Mouse (Mus musculus): ENCODE measurements around the gene Josd2. TPM values are rescaled to one million over a fixed set of nuclear protein-coding genes. Genes with fewer than 3 reads are reported as not detected.

The Josd2 gene
- total and polyA plus RNA-seq, 2 experiments, result 25.5 to 206 TPM

GRCm38 (mm10) chr7:44466888-44467311, 880 bp upstream of the Josd2 start:
- Histone ChIP-seq H3K36me3 (ENCODE audit: control insufficient read depth, insufficient read depth, low read length) (no peaks in the 10 kb centered on the region), H3K4me1 (ENCODE audit: control insufficient read depth, insufficient read depth, low read length) (peaks cover 14% of the 10 kb centered on the region), H3K27me3 (ENCODE audit: control insufficient read depth, insufficient read depth, low read length) (peaks cover 5% of the 10 kb centered on the region), H3K4me3 (ENCODE audit: insufficient read depth, low read depth, low read length) (peak overlapping the region; percentile 74; the same call in 1 of the 2 replicates), H3K9ac (ENCODE audit: low read depth, low read length) (peak overlapping the region; percentile 80), H3K27ac (replicated peaks; ENCODE audit: insufficient read depth, low read depth, low read length) (peak overlapping the region; percentile 98), H3K79me2 (ENCODE audit: control insufficient read depth, insufficient read depth, low read length) (peaks cover 13% of the 10 kb centered on the region; the same call in 1 of the 2 replicates)
- no peak for TF ChIP-seq POLR2A (IDR thresholded peaks at IDR 0.05; ENCODE audit: extremely low read depth, insufficient read depth, low read length)
- no peak for TF ChIP-seq CTCF (IDR thresholded peaks at IDR 0.05; ENCODE audit: low read depth, low read length)
- 45% methylated on average over 16 of the region's 16 CpGs for WGBS
- peak; percentile 52 for DNase-seq (ENCODE audit: extremely low read depth, low read depth, low spot score)

- Histone ChIP-seq H3K27ac (replicated peaks; ENCODE audit: insufficient read depth, low read depth, low read length) (no peak overlapping the region), H3K79me2 (ENCODE audit: control insufficient read depth, insufficient read depth, low read length) (peaks cover 13% of the 10 kb centered on the region; the same call in 1 of the 2 replicates), H3K36me3 (ENCODE audit: control insufficient read depth, insufficient read depth, low read length) (no peaks in the 10 kb centered on the region), H3K27me3 (ENCODE audit: control insufficient read depth, insufficient read depth, low read length) (no peaks in the 10 kb centered on the region), H3K4me1 (ENCODE audit: control insufficient read depth, insufficient read depth, low read length) (peaks cover 21% of the 10 kb centered on the region), H3K9ac (ENCODE audit: low read depth, low read length) (peak overlapping the region; percentile 84), H3K4me3 (ENCODE audit: insufficient read depth, low read depth, low read length) (peak overlapping the region; percentile 74; the same call in 1 of the 2 replicates)
- DNase-seq (ENCODE audit: extremely low read depth, low read depth, low spot score), result no peak
- 86% methylated on average over 15 of the region's 15 CpGs for WGBS
- TF ChIP-seq POLR2A (IDR thresholded peaks at IDR 0.05; ENCODE audit: extremely low read depth, insufficient read depth, low read length), result no peak
Measured at GRCm38 (mm10) chr7:44468644-44469285, 985 bp downstream of the Josd2 start.

GRCm38 (mm10) chr7:44469677-44470675, 2.2 kb downstream of the Josd2 start:
- no peaks in the 10 kb centered on the region for H3K27me3 ChIP-seq (ENCODE audit: control insufficient read depth, insufficient read depth, low read length)
- no peak overlapping the region for H3K9ac ChIP-seq (ENCODE audit: low read depth, low read length)
- no peak overlapping the region for H3K4me3 ChIP-seq (ENCODE audit: insufficient read depth, low read depth, low read length)
- peaks cover 21% of the 10 kb centered on the region for H3K4me1 ChIP-seq (ENCODE audit: control insufficient read depth, insufficient read depth, low read length)
- peaks cover 13% of the 10 kb centered on the region; the same call in 1 of the 2 replicates for H3K79me2 ChIP-seq (ENCODE audit: control insufficient read depth, insufficient read depth, low read length)
- H3K27ac ChIP-seq (replicated peaks; ENCODE audit: insufficient read depth, low read depth, low read length), result no peak overlapping the region
- no peaks in the 10 kb centered on the region for H3K36me3 ChIP-seq (ENCODE audit: control insufficient read depth, insufficient read depth, low read length)
- DNase-seq (ENCODE audit: extremely low read depth, low read depth, low spot score), result no peak
- WGBS, result 86% methylated on average over 16 of the region's 16 CpGs
- TF ChIP-seq POLR2A (IDR thresholded peaks at IDR 0.05; ENCODE audit: extremely low read depth, insufficient read depth, low read length) (no peak), CTCF (IDR thresholded peaks at IDR 0.05; ENCODE audit: low read depth, low read length) (no peak)

- no peak for DNase-seq (ENCODE audit: extremely low read depth, low read depth, low spot score)
- H3K27ac ChIP-seq (replicated peaks; ENCODE audit: insufficient read depth, low read depth, low read length), result no peak overlapping the region
- peaks cover 11% of the 10 kb centered on the region; the same call in 1 of the 2 replicates for H3K79me2 ChIP-seq (ENCODE audit: control insufficient read depth, insufficient read depth, low read length)
- no peak overlapping the region for H3K4me3 ChIP-seq (ENCODE audit: insufficient read depth, low read depth, low read length)
- peaks cover 21% of the 10 kb centered on the region for H3K4me1 ChIP-seq (ENCODE audit: control insufficient read depth, insufficient read depth, low read length)
- H3K36me3 ChIP-seq (ENCODE audit: control insufficient read depth, insufficient read depth, low read length), result no peaks in the 10 kb centered on the region
- TF ChIP-seq CTCF (IDR thresholded peaks at IDR 0.05; ENCODE audit: low read depth, low read length) (no peak), POLR2A (IDR thresholded peaks at IDR 0.05; ENCODE audit: extremely low read depth, insufficient read depth, low read length) (no peak)
- no peak overlapping the region for H3K9ac ChIP-seq (ENCODE audit: low read depth, low read length)
- H3K27me3 ChIP-seq (ENCODE audit: control insufficient read depth, insufficient read depth, low read length), result no peaks in the 10 kb centered on the region
- WGBS, result 92% methylated on average over 16 of the region's 16 CpGs
Measured at GRCm38 (mm10) chr7:44470696-44471612, 3.2 kb downstream of the Josd2 start.

- Histone ChIP-seq H3K36me3 (ENCODE audit: control insufficient read depth, insufficient read depth, low read length) (no peaks in the 10 kb centered on the region), H3K79me2 (ENCODE audit: control insufficient read depth, insufficient read depth, low read length) (peaks cover 1% of the 10 kb centered on the region; the same call in 1 of the 2 replicates), H3K27me3 (ENCODE audit: control insufficient read depth, insufficient read depth, low read length) (no peaks in the 10 kb centered on the region), H3K27ac (replicated peaks; ENCODE audit: insufficient read depth, low read depth, low read length) (no peak overlapping the region), H3K4me3 (ENCODE audit: insufficient read depth, low read depth, low read length) (no peak overlapping the region), H3K9ac (ENCODE audit: low read depth, low read length) (no peak overlapping the region), H3K4me1 (ENCODE audit: control insufficient read depth, insufficient read depth, low read length) (peaks cover 14% of the 10 kb centered on the region)
- DNase-seq (ENCODE audit: extremely low read depth, low read depth, low spot score), result no peak
- 50% methylated on average over 6 of the region's 6 CpGs for WGBS
- TF ChIP-seq CTCF (IDR thresholded peaks at IDR 0.05; ENCODE audit: low read depth, low read length) (no peak), POLR2A (IDR thresholded peaks at IDR 0.05; ENCODE audit: extremely low read depth, insufficient read depth, low read length) (no peak)
Measured at GRCm38 (mm10) chr7:44471880-44472557, 4.2 kb downstream of the Josd2 start.
